Mouse (Mus musculus) intestine, embryonic 16.5 days (tissue): ENCODE results near the gene Mettl1. TPM values are rescaled to one million over a fixed set of nuclear protein-coding genes. Genes with fewer than 3 reads are reported as not detected.

Experiments
- ATAC-seq: fragments of 200-750 bp; cut with Nextera tagmentation; 2 replicates; pipeline ENCODE4 v1.8.0; 2017; ENCODE audit warnings: moderate TSS enrichment, moderate library complexity
- H3K27ac ChIP-seq: fragments of 300-500 bp; sonication (generic); 2 replicates; pipeline ENCODE4 v1.5.1; 2014; ENCODE audit warnings: mild to moderate bottlenecking, low read length
- H3K27me3 ChIP-seq: fragments of 300-500 bp; sonication (generic); replicated peaks from 2 replicates; pipeline ENCODE4 v1.6.1; 2014; ENCODE audit warnings: low read length, control low read depth, mixed read lengths; ENCODE audit not compliant: control insufficient read depth, insufficient read depth
- H3K36me3 ChIP-seq: fragments of 300-500 bp; sonication (generic); 2 replicates; pipeline ENCODE4 v1.6.1; 2014; ENCODE audit warnings: low read length, control low read depth; ENCODE audit not compliant: control insufficient read depth, insufficient read depth
- H3K4me1 ChIP-seq: fragments of 300-500 bp; sonication (generic); 2 replicates; pipeline ENCODE4 v1.6.1; 2014; ENCODE audit warnings: low read length, control low read depth, mixed read lengths; ENCODE audit not compliant: control insufficient read depth, insufficient read depth
- H3K4me2 ChIP-seq: fragments of 300-500 bp; sonication (generic); 2 replicates; pipeline ENCODE4 v1.6.1; 2014; ENCODE audit warnings: low read depth, low read length, control low read depth
- H3K4me3 ChIP-seq: fragments of 300-500 bp; sonication (generic); 2 replicates; pipeline ENCODE4 v1.5.1; 2014; ENCODE audit warnings: mild to moderate bottlenecking, low read length
- H3K9ac ChIP-seq: fragments of 300-500 bp; sonication (generic); 2 replicates; pipeline ENCODE4 v1.6.1; 2014; ENCODE audit warnings: low read depth, low read length
- H3K9me3 ChIP-seq: fragments of 300-500 bp; sonication (generic); 2 replicates; pipeline ENCODE4 v1.6.1; 2016; ENCODE audit warnings: low read length, control low read depth; ENCODE audit not compliant: control insufficient read depth
- WGBS: fragments of 180-500 bp; shearing (Covaris S2); extraction: QIAGEN DNeasy Blood & Tissue Kit; methylation state at CpG from one replicate; pipeline ENCODE4 v1.1.7; 2014; 5-methylcytosine and 5-hydroxymethylcytosine counted together
- polyA plus RNA-seq: library from polyadenylated mRNA; unstranded; fragments of >200 nt; fragmentation: Nextera tagmentation; extraction: Ambion mirVana; gene quantifications from 2 replicates; pipeline ENCODE4 v1.2.1, GENCODE M21; 2015

Mettl1 gene
- 42.4 and 48.3 TPM in 2 replicates for polyA plus RNA-seq

DNA sequence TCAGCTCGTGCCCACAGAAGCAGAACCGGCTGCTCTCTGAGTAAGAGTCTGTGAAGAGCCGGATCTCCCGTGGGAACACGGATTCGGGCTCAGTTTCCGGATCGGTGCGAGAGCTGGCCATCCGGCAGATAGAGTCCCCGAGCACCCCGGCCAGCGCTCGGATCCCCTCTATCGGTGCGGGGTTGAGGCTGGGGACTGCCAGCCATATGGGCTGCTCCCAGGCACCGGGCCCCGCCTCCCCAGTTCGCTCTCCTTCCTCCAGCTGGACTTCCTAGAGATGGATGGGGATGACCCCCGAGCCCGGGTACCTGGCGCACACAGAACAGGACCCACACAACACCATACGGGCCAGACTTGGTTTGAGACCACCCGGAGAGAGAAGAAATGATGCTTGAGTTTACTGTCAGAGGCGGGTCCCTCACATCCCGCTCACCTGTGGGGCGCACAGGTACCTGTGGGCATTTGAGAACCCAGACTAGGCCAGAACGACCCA, at the start of gene Mettl1, which contains the start of gene Eef1akmt3:
TSS of gene Mettl1 (plus strand) at position 141 of the 493 bp plus-strand sequence.
TSS of gene Eef1akmt3 (minus strand) at position 240 of the 493 bp plus-strand sequence.
- H3K9ac ChIP-seq = peak within 1 kb of the TSS; percentile 80
- H3K4me2 ChIP-seq = peak within 1 kb of the TSS; percentile 97
- no peaks in the 10 kb centered on the region for H3K27me3 ChIP-seq
- peak within 1 kb of the TSS; percentile 96 for H3K4me3 ChIP-seq
- peak; percentile 76 for ATAC-seq
- 0 out of 2 replicates have a peak, but pooled peaks cover 3% of the 10 kb centered on the region for H3K36me3 ChIP-seq
- 0 out of 2 replicates have a peak within 1 kb of the TSS, but pooled peaks have one; percentile 66 for H3K27ac ChIP-seq
- H3K9me3 ChIP-seq = no peaks in the 10 kb centered on the region
- H3K4me1 ChIP-seq = peaks cover 7% of the 10 kb centered on the region; the same call in 1 of the 2 replicates
- under 1% methylated on average over 28 of the region's 28 CpGs for WGBS

- peaks cover 29% of the 10 kb centered on the region for H3K36me3 ChIP-seq
- 0 out of 2 replicates have a peak overlapping the region, but pooled peaks have one; percentile 2 for H3K9ac ChIP-seq
- 40% methylated on average over 3 of the region's 3 CpGs for WGBS
These were observed 49.5 kb upstream of the Mettl1 start for GRCm38 (mm10) chr10:126991676-126992075.

GRCm38 (mm10) chr10:126993621-126994020, 47.6 kb upstream of the Mettl1 start:
- peaks cover 35% of the 10 kb centered on the region for H3K36me3 ChIP-seq
- H3K9ac ChIP-seq = no peak overlapping the region
- H3K4me2 ChIP-seq = no peak overlapping the region
- H3K27ac ChIP-seq = no peak overlapping the region
- WGBS = 87% methylated on average over 3 of the region's 3 CpGs
- no peak overlapping the region for H3K4me3 ChIP-seq
- no peaks in the 10 kb centered on the region for H3K9me3 ChIP-seq
- H3K27me3 ChIP-seq = no peaks in the 10 kb centered on the region
- no peak for ATAC-seq
- peaks cover 21% of the 10 kb centered on the region for H3K4me1 ChIP-seq

More at GRCm38 (mm10) chr10:126991676-126992075, 49.5 kb upstream of the Mettl1 start:
- Histone ChIP-seq H3K4me3 (no peak overlapping the region), H3K27me3 (no peaks in the 10 kb centered on the region), H3K4me1 (peaks cover 40% of the 10 kb centered on the region), H3K9me3 (no peaks in the 10 kb centered on the region), H3K4me2 (no peak overlapping the region), H3K27ac (no peak overlapping the region)
- ATAC-seq = no peak

GRCm38 (mm10) chr10:126997340-126998113, 43.7 kb upstream of the Mettl1 start:
- H3K27ac ChIP-seq = no peak overlapping the region
- H3K9ac ChIP-seq = no peak overlapping the region
- H3K36me3 ChIP-seq = peaks cover 34% of the 10 kb centered on the region
- H3K9me3 ChIP-seq = no peaks in the 10 kb centered on the region
- no peaks in the 10 kb centered on the region for H3K27me3 ChIP-seq
- ATAC-seq = no peak
- no peak overlapping the region for H3K4me2 ChIP-seq
- H3K4me3 ChIP-seq = no peak overlapping the region
- WGBS = 61% methylated on average over 13 of the region's 13 CpGs
- H3K4me1 ChIP-seq = peaks cover 7% of the 10 kb centered on the region

DNA sequence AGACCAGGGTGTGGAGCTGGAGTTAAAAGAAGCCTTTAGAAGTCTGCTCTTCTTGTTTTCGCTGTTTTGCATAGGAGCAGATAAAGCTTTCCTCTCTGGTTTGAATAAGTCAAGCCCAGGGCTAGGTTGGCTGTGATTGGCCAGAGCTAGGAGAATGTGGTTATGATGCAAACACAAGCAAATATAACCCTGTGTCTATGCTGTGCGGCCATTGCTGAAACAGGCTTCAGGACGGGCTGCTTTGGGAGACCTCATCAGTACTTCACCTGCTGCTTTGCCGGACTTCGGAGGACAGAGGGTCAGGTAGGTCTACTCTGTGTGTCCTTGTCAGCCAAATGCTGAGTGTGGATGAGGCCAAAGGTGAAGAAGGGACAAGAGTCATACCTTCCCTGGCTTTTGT, 40.7 kb upstream of the Mettl1 start, which contains the start of gene Avil:
TSS of gene Avil (plus strand) at position 181 of the 400 bp plus-strand sequence.
- Histone ChIP-seq H3K4me1 (peaks cover 7% of the 10 kb centered on the region), H3K9me3 (no peaks in the 10 kb centered on the region), H3K4me3 (no peak within 1 kb of the TSS), H3K27ac (no peak within 1 kb of the TSS), H3K27me3 (no peaks in the 10 kb centered on the region), H3K4me2 (no peak within 1 kb of the TSS), H3K9ac (no peak within 1 kb of the TSS), H3K36me3 (peaks cover 11% of the 10 kb centered on the region)
- peak; percentile 15; the same call in 1 of the 2 replicates for ATAC-seq
- WGBS = 79% methylated on average over 5 of the region's 5 CpGs

DNA sequence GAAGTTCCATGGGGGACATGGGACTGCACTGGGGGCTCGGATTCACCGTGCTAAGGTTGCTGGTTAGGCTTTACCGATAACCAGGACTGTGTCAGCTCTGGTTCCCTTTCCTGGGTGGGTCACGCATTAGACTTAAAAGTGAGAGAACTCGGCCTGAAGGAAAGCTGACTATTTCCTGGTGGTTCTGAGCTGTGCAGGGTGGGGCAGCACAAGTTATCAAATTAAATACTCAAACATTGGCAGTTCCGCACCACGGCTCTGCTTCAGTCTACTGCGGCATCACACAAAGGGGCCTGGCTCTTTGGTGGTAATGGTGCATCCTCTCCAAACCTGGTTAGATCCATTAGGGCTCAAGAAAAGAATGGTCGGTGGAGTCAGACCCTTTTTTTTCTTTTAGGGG, 39.9 kb upstream of the Mettl1 start:
- Histone ChIP-seq H3K4me2 (no peak overlapping the region), H3K4me1 (peaks cover 7% of the 10 kb centered on the region), H3K36me3 (peaks cover 8% of the 10 kb centered on the region; the same call in 1 of the 2 replicates), H3K27ac (no peak overlapping the region), H3K27me3 (no peaks in the 10 kb centered on the region), H3K4me3 (no peak overlapping the region), H3K9me3 (no peaks in the 10 kb centered on the region), H3K9ac (no peak overlapping the region)
- ATAC-seq = 0 out of 2 replicates have a peak, but pooled peaks have one; percentile 14
- 63% methylated on average over 9 of the region's 9 CpGs for WGBS

DNA sequence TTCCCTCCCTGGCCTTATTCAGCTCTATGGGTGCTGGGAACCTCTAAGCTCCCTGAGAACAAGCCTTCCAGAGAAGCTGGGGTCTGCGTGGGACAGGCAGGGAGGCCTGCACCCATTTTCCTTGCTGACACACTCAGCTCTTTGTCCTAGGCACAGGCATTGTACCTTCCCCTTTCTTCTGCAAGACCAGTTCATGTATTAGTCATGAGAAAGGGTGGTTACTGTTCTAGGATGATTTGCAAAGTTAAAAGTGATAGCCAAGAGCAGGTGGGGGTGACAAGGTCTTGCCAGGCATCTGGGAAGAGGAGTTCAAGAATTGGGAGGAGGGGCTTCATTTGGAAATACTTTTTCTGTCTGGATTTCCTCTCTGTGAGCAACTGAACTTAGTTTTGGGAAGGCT, 39.2 kb upstream of the Mettl1 start:
- Histone ChIP-seq H3K4me2 (no peak overlapping the region), H3K27ac (no peak overlapping the region), H3K4me1 (peaks cover 7% of the 10 kb centered on the region), H3K9me3 (no peaks in the 10 kb centered on the region), H3K4me3 (no peak overlapping the region), H3K27me3 (no peaks in the 10 kb centered on the region), H3K36me3 (peaks cover 8% of the 10 kb centered on the region; the same call in 1 of the 2 replicates), H3K9ac (no peak overlapping the region)
- WGBS = 79% methylated on average over 1 of the region's 1 CpGs
- no peak for ATAC-seq

GRCm38 (mm10) chr10:127002765-127003164, 38.4 kb upstream of the Mettl1 start:
- 87% methylated on average over 5 of the region's 5 CpGs for WGBS
- Histone ChIP-seq H3K36me3 (peaks cover 8% of the 10 kb centered on the region; the same call in 1 of the 2 replicates), H3K9me3 (no peaks in the 10 kb centered on the region), H3K9ac (no peak overlapping the region), H3K4me1 (peaks cover 7% of the 10 kb centered on the region), H3K4me2 (no peak overlapping the region), H3K4me3 (no peak overlapping the region), H3K27me3 (no peaks in the 10 kb centered on the region), H3K27ac (no peak overlapping the region)
- ATAC-seq = no peak

GRCm38 (mm10) chr10:127003334-127003733, 37.9 kb upstream of the Mettl1 start:
- no peaks in the 10 kb centered on the region for H3K9me3 ChIP-seq
- 82% methylated on average over 8 of the region's 8 CpGs for WGBS
- no peaks in the 10 kb centered on the region for H3K27me3 ChIP-seq
- H3K36me3 ChIP-seq = peaks cover 3% of the 10 kb centered on the region; the same call in 1 of the 2 replicates
- no peak overlapping the region for H3K9ac ChIP-seq
- H3K4me3 ChIP-seq = no peak overlapping the region
- H3K4me1 ChIP-seq = peaks cover 7% of the 10 kb centered on the region
- H3K4me2 ChIP-seq = no peak overlapping the region
- ATAC-seq = no peak
- H3K27ac ChIP-seq = no peak overlapping the region
